Mouse (Mus musculus) adrenal gland, postnatal 4 days (tissue): ENCODE results near the gene Cnot6. TPM values are rescaled to one million over a fixed set of nuclear protein-coding genes. Genes with fewer than 3 reads are reported as not detected.

Source experiments
- DNase-seq, 2 experiments: peaks; one replicate each; pipeline ENCODE4 v3.0.0; 2021 to 2022; ENCODE audit warnings: low spot score in 2 of 2, mixed read lengths in 2 of 2
- total RNA-seq, 2 experiments: library from RNA; stranded (reverse); gene quantifications; 2 replicates each; pipeline ENCODE4 v1.2.3; 2021

Cnot6 gene
- total RNA-seq, 2 experiments from 2014 or later: 93.1 to 102 TPM

DNA sequence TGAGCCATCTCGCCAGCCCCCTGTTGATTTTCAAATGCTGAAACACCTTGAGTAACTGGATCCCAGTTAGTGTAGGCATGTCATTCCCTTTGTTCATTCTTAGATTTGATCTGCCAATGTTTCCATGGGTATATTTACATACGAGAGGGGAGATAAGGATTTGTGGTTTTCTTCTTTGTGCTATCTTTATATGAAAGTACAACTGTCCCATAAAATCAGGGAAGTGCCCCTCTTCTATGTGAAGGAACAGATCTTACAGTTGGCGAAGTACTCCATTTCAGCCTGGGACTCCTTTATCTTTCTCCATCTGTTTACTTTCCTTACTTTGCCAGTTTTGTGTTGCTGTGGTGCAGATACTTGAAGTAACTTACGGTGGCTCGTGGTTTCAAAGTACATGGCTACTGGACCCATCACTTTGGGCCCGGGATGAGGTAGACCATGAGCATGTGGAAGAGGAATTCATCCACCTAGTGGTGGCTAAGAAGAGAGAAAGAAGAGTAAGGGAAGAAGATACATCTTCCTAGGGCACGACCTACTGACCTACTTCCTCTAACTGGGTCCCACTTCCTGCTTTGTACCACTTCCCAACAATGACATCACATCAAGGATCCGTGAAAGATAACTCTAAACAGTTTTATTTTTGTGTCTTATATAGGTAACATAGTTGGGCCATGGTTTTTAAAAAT lies 7.1 kb upstream of the Cnot6 start:
- DNase-seq: no peak

DNA sequence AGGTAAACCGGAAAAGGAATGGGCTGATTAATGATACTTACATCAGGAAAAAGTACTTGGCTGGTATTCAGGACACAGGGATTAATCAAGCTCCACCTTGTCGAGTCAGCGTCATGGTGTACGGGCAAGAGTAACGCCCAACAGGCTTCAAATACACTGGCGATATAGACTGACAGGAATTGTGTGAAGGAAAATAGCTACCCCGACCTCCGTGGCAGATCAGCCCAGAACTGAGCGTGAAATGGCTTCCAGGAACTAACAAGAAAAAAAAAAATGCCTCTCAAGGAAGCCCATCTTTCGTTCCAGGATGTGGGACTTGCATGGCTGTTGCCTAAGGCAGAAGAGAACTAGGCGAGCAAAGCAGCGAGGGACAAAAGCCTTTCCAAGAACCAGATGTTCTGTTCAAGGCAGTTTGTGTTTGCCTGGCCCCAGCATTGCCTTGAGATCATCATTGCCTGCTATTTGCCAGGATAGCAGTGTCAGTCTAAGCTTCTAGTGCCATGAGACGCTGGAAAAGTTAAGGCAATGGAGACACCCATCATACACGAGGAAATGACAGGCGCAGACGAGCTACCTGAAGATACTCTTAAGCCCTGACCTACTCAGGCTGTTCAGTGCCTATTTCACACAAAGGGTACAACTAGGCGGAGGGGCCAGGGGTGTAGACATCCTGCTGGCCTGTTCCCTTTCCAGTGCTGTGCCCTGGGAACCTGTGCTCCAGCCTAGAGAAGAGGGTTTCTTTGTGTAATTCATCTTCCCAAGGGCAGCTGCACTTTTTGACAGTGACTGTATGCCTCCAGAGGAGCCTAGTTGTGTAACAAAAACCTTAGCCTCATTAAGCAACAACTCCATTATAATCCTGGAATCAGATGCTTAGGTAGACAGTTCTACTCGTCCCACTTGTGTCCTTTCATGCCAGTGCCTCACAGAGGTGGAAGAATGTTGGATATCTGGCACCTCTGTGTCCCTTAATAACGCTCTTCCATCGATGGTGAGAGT lies 1.1 kb upstream of the Cnot6 start:
- DNase-seq: no peak

DNA sequence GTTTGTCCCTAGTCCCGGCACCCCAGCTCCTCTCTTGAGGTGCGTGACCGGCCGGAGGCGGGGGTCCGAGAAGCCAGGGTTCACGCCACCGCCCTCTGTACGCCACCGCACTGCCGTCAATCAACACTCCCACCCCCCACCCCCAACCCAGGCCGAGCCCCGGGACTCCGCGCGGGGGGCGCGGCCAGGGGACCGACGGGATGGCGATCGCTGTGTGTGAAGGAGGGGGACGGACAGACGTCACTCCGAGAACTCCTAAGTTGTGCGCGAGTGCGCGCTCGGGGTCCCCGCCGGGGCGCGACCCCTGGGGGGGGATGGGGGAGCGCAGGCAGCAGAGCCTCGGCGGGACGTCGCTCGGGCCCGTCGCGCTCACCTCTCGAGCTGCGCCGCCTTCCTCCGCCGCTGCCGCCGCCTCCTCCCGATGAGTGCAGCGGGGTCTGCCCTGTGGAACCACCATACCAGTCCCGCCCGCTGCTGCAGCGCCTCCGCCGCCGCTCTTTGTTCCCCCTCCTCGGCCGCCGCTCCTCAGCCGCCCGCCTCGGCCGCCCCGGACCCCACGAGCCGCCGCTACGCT lies 455 bp downstream of the Cnot6 start:
- peak in 1 of 2 experiments; percentile 16 for DNase-seq

DNA sequence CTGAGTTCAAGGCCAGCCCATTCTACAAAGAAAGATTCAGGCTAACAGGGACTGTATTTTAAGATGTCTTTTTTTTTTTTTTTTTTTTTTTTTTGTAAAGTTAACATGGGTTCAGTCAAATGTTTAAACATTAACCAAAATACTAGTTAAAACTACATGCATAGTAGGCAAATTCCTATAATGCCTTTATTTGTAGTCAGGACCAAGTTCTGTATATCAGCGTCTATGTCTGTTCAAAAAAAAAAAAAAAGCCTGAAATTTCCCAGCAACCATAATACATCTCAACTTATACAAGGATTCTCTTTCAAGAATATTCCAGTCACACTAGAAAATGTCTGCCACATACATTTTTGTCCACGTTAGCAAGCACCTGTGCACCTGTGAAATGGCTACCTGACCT lies 1.9 kb downstream of the Cnot6 start:
- DNase-seq: no peak

- DNase-seq: no peak
These were observed 4.7 kb downstream of the Cnot6 start for GRCm38 (mm10) chr11:49707834-49708233.

GRCm38 (mm10) chr11:49704804-49705203 lies 7.7 kb downstream of the Cnot6 start:
- no peak for DNase-seq

DNA sequence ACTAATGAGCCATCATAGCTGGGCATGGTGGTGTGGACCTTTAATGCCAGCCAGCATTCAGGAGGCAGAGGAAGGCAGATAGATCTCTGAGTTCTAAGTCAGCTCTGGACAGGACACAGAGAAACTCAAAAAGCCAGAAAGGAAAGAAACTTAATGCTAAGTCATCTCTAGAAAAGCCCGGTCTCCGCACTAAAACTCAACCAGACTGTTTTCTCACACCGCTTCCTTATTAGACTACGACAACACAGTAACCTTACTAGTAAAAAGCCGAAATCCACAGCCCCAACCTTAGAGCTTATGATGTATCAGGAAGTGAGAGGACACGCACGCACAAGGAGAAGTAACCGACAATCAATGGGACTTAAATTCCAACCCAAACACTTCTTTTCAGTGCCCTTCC lies 10.5 kb downstream of the Cnot6 start:
- DNase-seq: no peak

GRCm38 (mm10) chr11:49699079-49699478 lies 13.4 kb downstream of the Cnot6 start:
- DNase-seq: no peak

DNA sequence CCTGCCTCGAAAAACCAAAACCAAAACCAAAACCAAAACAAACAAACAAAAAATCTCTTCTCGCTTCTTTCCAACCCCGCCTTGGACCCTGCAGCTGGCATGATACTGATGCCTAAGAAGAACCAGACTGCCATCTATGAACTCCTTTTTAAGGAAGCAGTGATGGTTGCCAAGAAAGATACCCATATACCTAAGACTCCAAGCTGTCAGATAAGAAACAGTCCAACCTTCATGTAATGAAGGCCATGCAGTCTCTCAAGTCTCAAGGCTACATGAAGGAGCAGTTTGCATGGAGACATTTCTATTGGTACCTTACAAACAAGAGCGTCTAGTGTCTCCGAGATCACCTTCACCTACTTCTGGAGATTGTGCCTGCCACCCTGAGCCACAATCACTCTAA lies 14.7 kb downstream of the Cnot6 start:
- no peak for DNase-seq

DNA sequence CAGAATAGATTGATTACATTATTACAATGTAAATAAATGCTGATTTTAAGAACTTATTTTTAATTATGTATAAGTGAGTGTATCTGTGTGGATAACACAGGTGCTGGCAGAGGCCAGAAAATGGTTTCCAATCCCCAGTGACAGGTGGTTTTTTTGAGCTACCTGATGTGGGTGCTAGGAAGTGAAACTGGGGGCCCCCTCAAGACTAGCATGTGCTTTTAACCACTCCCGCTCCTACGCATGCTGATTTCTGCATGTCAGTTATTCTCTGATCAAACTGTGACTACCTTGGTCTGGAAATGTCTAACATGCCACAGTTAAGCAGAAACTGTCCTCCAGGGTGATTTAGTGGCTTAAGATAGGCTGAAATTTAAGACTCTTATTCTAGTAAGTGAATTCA lies 16.1 kb downstream of the Cnot6 start:
- no peak for DNase-seq

DNA sequence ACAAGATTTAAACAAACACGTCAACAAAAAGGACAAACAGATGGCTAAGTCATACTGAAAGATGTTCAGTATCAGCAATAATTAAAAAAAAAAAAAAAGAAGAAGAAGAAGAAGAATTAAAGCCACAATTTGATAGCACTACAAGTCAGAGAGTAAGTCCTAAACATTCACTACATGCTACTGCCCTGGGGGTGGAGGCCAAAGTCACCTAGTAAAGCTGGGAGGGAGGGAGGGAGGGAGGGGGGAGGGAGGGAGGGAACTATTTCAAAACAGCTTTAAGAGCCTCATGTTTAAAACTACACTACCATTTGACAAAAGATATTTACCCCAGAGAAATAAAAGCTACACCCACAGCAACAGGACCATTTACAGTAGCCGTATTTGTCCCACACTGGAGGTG lies 16.8 kb downstream of the Cnot6 start:
- no peak for DNase-seq

DNA sequence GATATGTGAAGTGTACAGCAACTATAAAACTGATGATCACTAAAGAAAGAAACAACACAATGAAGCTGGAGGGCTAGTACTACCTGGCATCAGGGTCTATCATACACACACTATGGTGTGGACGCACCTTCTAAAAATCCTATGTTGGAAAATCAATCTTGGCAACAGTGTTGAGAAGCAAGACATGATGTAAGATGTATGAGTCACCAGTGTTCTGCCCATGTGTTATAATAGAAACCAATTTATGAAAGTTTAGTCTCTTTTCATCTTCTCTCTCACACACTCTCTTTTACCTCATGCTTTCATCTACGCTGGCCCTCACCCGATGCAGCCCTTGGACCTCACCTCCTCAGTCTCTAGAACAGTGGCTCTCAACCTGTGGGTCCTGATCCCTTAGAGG lies 17.5 kb downstream of the Cnot6 start:
- DNase-seq: no peak

DNA sequence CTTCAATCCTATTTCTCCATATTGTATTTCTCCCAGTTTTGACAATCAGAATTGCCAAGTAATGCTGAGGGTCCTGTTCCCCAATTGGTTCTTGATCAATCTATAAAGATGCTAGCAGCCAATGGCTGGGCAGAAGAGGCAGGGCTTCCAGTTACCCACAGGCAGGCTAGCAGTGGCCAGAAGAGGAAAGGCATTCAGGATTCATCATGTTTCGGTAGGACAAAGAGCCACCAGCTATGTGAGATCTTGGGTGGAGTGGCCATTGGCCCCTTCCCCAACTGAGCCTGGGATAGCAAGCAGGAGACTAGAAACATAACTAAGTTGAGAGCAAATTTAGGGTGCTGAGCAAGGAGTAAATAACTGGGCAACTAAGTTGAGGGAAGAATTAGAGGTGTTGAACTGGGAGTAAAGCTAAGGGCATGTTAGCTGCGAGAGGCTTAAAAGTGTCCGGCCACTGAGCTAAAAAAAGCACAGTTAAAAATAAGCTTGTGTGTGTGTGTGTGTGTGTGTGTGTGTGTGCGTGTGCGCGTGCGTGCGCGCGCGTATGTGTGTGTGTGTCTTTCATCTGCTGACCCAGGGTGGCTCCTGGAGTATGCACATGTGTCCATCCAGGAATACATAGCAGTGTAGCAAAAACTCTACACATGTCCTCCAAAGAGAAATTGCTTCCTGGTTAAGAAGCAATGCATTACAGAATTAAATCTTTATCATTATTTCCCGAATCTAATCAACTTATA lies 28.1 kb downstream of the Cnot6 start:
- no peak for DNase-seq

DNA sequence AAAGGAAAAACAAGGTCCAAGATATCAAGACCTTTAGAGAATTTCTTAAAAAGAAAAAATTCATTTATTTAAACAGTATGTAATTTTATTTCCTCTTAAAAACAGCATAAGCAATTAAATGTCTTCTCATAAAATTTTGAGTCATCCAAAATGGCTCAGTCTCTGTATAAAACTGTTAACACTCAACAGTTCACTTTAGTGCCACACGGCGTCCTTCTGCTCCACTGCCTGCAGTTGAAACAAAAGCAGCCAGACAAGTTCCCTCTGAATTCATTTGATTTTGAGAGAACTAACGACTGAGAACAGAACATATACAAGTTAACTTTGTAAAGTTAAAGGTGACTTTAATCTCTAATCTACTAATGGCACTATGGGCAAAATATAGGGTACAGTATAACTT lies 39.1 kb downstream of the Cnot6 start:
- no peak for DNase-seq

GRCm38 (mm10) chr11:49665462-49665861 lies 47.1 kb downstream of the Cnot6 start:
- no peak for DNase-seq

GRCm38 (mm10) chr11:49664262-49665140 lies 48.0 kb downstream of the Cnot6 start:
- DNase-seq: no peak

GRCm38 (mm10) chr11:49663310-49663709 lies 49.2 kb downstream of the Cnot6 start, which contains the start of gene Scgb3a1:
Scgb3a1 (plus strand) TSS chr11:49663610.
- DNase-seq: no peak

DNA sequence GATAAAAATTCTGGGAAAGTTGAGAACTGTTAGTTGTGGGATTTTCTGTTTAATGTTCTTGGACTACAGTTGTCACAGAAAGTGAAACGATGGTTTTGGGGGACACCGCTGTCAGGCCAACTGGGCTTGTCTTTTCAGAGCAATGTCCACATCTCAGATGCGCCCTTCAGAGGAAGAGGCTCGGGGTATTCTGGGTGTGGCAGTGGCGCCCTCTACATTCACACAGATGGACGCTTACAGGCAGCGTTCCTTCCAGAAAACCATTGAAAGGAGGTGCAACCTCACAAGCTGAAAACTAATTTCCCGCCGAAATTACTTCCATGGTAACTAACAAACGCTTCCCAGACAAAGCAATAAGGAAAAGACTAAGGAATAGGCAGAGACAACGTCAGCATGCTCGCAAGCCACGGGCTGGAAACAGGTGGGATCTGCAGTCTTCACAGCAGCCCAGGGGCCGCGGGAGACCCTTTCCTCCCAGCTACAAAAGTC lies 50.2 kb downstream of the Cnot6 start:
- no peak for DNase-seq

- DNase-seq: no peak
These were observed 53.1 kb downstream of the Cnot6 start for GRCm38 (mm10) chr11:49659470-49659799.

DNA sequence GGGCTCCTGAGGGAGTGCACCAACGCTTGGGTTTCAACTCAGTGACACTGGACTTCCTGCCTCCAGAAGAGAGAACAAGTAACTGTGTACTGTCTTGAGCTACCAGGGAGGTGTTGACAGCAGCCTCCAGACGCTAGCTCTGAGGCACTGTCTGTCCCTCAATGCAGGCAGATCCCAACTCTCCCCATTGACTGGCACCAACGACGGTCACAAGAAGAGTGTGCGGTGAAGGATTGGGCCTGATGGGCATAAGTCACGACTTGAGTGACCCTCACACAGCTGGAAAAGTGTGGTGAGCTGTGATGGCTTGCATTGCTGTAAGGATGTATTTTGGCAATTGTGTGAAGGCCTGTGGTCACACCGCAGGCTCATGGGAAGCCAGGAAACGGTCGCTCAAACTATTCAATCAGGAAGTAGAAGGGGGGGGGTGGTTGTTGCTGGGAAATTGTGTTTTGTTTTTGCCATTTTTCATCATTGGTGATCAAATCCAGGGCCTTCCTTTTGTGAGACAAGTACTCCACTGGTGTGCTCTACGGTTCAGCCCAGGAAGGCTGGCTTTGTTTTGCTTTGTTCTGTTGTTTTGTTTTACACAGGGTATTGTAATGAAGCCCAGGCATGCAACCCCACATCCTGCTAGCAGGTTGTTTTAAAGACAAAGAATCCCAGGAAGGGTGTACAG lies 53.6 kb downstream of the Cnot6 start:
- DNase-seq: no peak
